Mouse (Mus musculus): ENCODE results near the gene Hist1h2ad. TPM values are rescaled to one million over a fixed set of nuclear protein-coding genes. Genes with fewer than 3 reads are reported as not detected.
A peak's percentile ranks its signal among the peaks of the same experiment; 100 is the strongest.

Gene Hist1h2ad
- polyA plus RNA-seq, 1 experiment = 76.8 TPM

GRCm38 (mm10) chr13:23597957-23598356 is 23.8 kb downstream of the Hist1h2ad start:
- no peak for TF ChIP-seq POLR2A (IDR thresholded peaks at IDR 0.05; ENCODE audit: control insufficient read depth, extremely low read depth, insufficient read depth, low read length, poor library complexity)
- no peak for TF ChIP-seq CTCF (IDR thresholded peaks at IDR 0.05; ENCODE audit: borderline replicate concordance, control insufficient read depth, extremely low read depth, insufficient read depth, low read length, poor library complexity)
- H3K4me3 ChIP-seq (ENCODE audit: control insufficient read depth, insufficient read depth, low read length) = no peak overlapping the region
- peaks cover 2% of the 10 kb centered on the region for H3K4me1 ChIP-seq (replicated peaks; ENCODE audit: control insufficient read depth, insufficient read depth, low read length)
- no peaks in the 10 kb centered on the region for H3K36me3 ChIP-seq (ENCODE audit: control insufficient read depth, insufficient read depth, low read length)
- peak; percentile 80 for DNase-seq
- H3K27me3 ChIP-seq (ENCODE audit: control insufficient read depth, insufficient read depth, low read length) = no peaks in the 10 kb centered on the region
- 10% methylated on average over 9 of the region's 9 CpGs for WGBS
- H3K27ac ChIP-seq (ENCODE audit: control insufficient read depth, insufficient read depth, low read length) = no peak overlapping the region

GRCm38 (mm10) chr13:23603182-23603699 is 29.1 kb downstream of the Hist1h2ad start:
- no peak for DNase-seq
- no peaks in the 10 kb centered on the region for H3K27me3 ChIP-seq (ENCODE audit: control insufficient read depth, insufficient read depth, low read length)
- no peak overlapping the region for H3K4me3 ChIP-seq (ENCODE audit: control insufficient read depth, insufficient read depth, low read length)
- TF ChIP-seq CTCF (IDR thresholded peaks at IDR 0.05; ENCODE audit: borderline replicate concordance, control insufficient read depth, extremely low read depth, insufficient read depth, low read length, poor library complexity) = no peak
- TF ChIP-seq POLR2A (IDR thresholded peaks at IDR 0.05; ENCODE audit: control insufficient read depth, extremely low read depth, insufficient read depth, low read length, poor library complexity) = no peak
- H3K36me3 ChIP-seq (ENCODE audit: control insufficient read depth, insufficient read depth, low read length) = no peaks in the 10 kb centered on the region
- H3K27ac ChIP-seq (ENCODE audit: control insufficient read depth, insufficient read depth, low read length) = no peak overlapping the region
- WGBS = 91% methylated on average over 7 of the region's 7 CpGs
- H3K4me1 ChIP-seq (replicated peaks; ENCODE audit: control insufficient read depth, insufficient read depth, low read length) = no peaks in the 10 kb centered on the region

- no peak overlapping the region for H3K4me3 ChIP-seq (ENCODE audit: control insufficient read depth, insufficient read depth, low read length)
- TF ChIP-seq POLR2A (IDR thresholded peaks at IDR 0.05; ENCODE audit: control insufficient read depth, extremely low read depth, insufficient read depth, low read length, poor library complexity) = no peak
- TF ChIP-seq CTCF (IDR thresholded peaks at IDR 0.05; ENCODE audit: borderline replicate concordance, control insufficient read depth, extremely low read depth, insufficient read depth, low read length, poor library complexity) = no peak
- H3K27me3 ChIP-seq (ENCODE audit: control insufficient read depth, insufficient read depth, low read length) = no peaks in the 10 kb centered on the region
- no peak for DNase-seq
- WGBS = 97% methylated on average over 3 of the region's 3 CpGs
- H3K36me3 ChIP-seq (ENCODE audit: control insufficient read depth, insufficient read depth, low read length) = no peaks in the 10 kb centered on the region
- H3K4me1 ChIP-seq (replicated peaks; ENCODE audit: control insufficient read depth, insufficient read depth, low read length) = no peaks in the 10 kb centered on the region
- H3K27ac ChIP-seq (ENCODE audit: control insufficient read depth, insufficient read depth, low read length) = no peak overlapping the region
Measured at GRCm38 (mm10) chr13:23604452-23604851, 30.3 kb downstream of the Hist1h2ad start.

DNA sequence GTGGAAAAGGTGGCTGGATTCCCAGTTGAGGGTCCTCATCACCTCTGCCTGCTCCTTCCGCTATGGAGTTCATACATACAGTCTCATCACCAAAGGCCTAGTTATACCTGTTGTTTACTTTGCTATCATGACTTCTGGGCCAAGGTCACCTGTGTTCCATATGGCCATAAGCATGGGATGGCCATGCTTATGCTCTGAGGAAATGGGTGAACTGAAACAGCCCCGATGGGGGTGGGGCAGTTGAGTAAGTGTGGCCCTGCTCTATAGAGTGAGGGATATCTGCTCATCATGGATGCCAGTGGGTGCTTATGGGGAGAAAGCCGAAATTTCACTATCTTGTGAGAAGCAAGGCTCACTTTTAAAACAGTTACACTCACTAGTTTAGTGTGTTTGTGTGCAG is 30.9 kb downstream of the Hist1h2ad start:
- Histone ChIP-seq H3K36me3 (ENCODE audit: control insufficient read depth, insufficient read depth, low read length) (no peaks in the 10 kb centered on the region), H3K4me3 (ENCODE audit: control insufficient read depth, insufficient read depth, low read length) (no peak overlapping the region), H3K4me1 (replicated peaks; ENCODE audit: control insufficient read depth, insufficient read depth, low read length) (no peaks in the 10 kb centered on the region), H3K27ac (ENCODE audit: control insufficient read depth, insufficient read depth, low read length) (no peak overlapping the region), H3K27me3 (ENCODE audit: control insufficient read depth, insufficient read depth, low read length) (no peaks in the 10 kb centered on the region)
- no peak for TF ChIP-seq CTCF (IDR thresholded peaks at IDR 0.05; ENCODE audit: borderline replicate concordance, control insufficient read depth, extremely low read depth, insufficient read depth, low read length, poor library complexity)
- no peak for TF ChIP-seq POLR2A (IDR thresholded peaks at IDR 0.05; ENCODE audit: control insufficient read depth, extremely low read depth, insufficient read depth, low read length, poor library complexity)
- WGBS = 92% methylated on average over 3 of the region's 3 CpGs
- no peak for DNase-seq

DNA sequence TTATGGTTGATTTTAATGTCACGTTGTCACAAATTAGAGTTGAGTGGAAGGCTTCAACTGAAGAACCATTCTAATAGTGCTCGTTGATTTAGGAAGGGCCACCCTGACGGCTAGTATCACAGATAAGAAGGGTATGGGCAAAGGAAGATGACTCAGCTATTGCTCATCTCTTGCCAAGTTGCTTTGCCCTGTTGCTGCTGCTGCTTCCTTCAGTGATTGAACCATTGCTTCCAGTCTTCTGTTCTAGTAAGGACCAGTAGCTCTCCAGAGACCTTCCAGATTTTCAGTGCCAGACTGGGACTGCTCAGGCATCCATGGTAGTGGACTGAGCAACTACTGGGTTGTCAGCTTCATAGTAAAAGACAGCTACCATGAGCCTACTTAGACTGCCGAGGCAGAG is 35.0 kb downstream of the Hist1h2ad start:
- Histone ChIP-seq H3K27me3 (ENCODE audit: control insufficient read depth, insufficient read depth, low read length) (no peaks in the 10 kb centered on the region), H3K4me1 (replicated peaks; ENCODE audit: control insufficient read depth, insufficient read depth, low read length) (no peaks in the 10 kb centered on the region), H3K36me3 (ENCODE audit: control insufficient read depth, insufficient read depth, low read length) (no peaks in the 10 kb centered on the region), H3K4me3 (ENCODE audit: control insufficient read depth, insufficient read depth, low read length) (no peak overlapping the region), H3K27ac (ENCODE audit: control insufficient read depth, insufficient read depth, low read length) (no peak overlapping the region)
- WGBS = 89% methylated on average over 4 of the region's 4 CpGs
- TF ChIP-seq POLR2A (IDR thresholded peaks at IDR 0.05; ENCODE audit: control insufficient read depth, extremely low read depth, insufficient read depth, low read length, poor library complexity) (no peak), CTCF (IDR thresholded peaks at IDR 0.05; ENCODE audit: borderline replicate concordance, control insufficient read depth, extremely low read depth, insufficient read depth, low read length, poor library complexity) (no peak)
- no peak for DNase-seq

DNA sequence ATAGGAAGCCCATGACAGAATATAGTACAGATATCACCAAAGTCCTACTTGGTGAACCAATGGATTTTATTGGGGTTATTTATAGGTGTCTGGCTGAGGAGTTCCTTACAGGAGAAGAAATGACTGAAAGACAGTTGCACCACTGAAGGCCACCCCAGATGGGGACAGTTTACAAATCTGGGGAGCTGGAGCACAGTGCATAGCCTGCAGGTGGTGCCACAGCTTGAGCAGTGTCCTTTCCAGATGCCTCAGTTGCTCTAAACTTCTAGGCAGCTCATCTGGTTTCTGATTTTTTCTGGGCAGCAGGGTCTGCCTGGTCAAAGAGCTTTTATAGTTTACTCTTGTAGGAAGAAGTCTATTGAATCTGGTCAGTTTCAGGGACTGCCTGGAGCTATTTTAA is 35.7 kb downstream of the Hist1h2ad start:
- TF ChIP-seq POLR2A (IDR thresholded peaks at IDR 0.05; ENCODE audit: control insufficient read depth, extremely low read depth, insufficient read depth, low read length, poor library complexity) (no peak), CTCF (IDR thresholded peaks at IDR 0.05; ENCODE audit: borderline replicate concordance, control insufficient read depth, extremely low read depth, insufficient read depth, low read length, poor library complexity) (no peak)
- Histone ChIP-seq H3K4me3 (ENCODE audit: control insufficient read depth, insufficient read depth, low read length) (no peak overlapping the region), H3K27me3 (ENCODE audit: control insufficient read depth, insufficient read depth, low read length) (no peaks in the 10 kb centered on the region), H3K4me1 (replicated peaks; ENCODE audit: control insufficient read depth, insufficient read depth, low read length) (no peaks in the 10 kb centered on the region), H3K27ac (ENCODE audit: control insufficient read depth, insufficient read depth, low read length) (no peak overlapping the region), H3K36me3 (ENCODE audit: control insufficient read depth, insufficient read depth, low read length) (no peaks in the 10 kb centered on the region)
- no peak for DNase-seq

- Histone ChIP-seq H3K36me3 (ENCODE audit: control insufficient read depth, insufficient read depth, low read length) (no peaks in the 10 kb centered on the region), H3K27me3 (ENCODE audit: control insufficient read depth, insufficient read depth, low read length) (no peaks in the 10 kb centered on the region), H3K4me3 (ENCODE audit: control insufficient read depth, insufficient read depth, low read length) (no peak overlapping the region), H3K4me1 (replicated peaks; ENCODE audit: control insufficient read depth, insufficient read depth, low read length) (no peaks in the 10 kb centered on the region), H3K27ac (ENCODE audit: control insufficient read depth, insufficient read depth, low read length) (no peak overlapping the region)
- TF ChIP-seq POLR2A (IDR thresholded peaks at IDR 0.05; ENCODE audit: control insufficient read depth, extremely low read depth, insufficient read depth, low read length, poor library complexity) (no peak), CTCF (IDR thresholded peaks at IDR 0.05; ENCODE audit: borderline replicate concordance, control insufficient read depth, extremely low read depth, insufficient read depth, low read length, poor library complexity) (no peak)
- 89% methylated on average over 2 of the region's 2 CpGs for WGBS
- DNase-seq = no peak
Measured at GRCm38 (mm10) chr13:23610393-23610792, 36.2 kb downstream of the Hist1h2ad start.
